Mouse (Mus musculus) splenic B cell, adult 2 months (primary cell): ENCODE measurements at regions not wholly inside any gene's neighbourhood (a gene's known extent, or its start where the extent isn't known, plus 50 kb on each side); places are given as distances from the start of the nearest gene placed in this dataset.

Experiments
- DNase-seq: peaks from one replicate; pipeline ENCODE4 v3.0.0-alpha.2; 2011; ENCODE audit warnings: low read depth, low spot score
- H3K27me3 ChIP-seq: 2 replicates; pipeline ENCODE4 v1.6.1; 2012; ENCODE audit warnings: mild to moderate bottlenecking, low read length, moderate library complexity, mixed read lengths; ENCODE audit not compliant: control insufficient read depth, poor library complexity, insufficient read depth, severe bottlenecking
- H3K36me3 ChIP-seq: 2 replicates; pipeline ENCODE4 v1.6.1; 2012; ENCODE audit warnings: mild to moderate bottlenecking, low read length, moderate library complexity, mixed read lengths; ENCODE audit not compliant: control insufficient read depth, poor library complexity, insufficient read depth, severe bottlenecking

GRCm38 (mm10) chr1:154952679-154953078 lies 68.4 kb upstream of the Cacna1e start:
- no peaks in the 10 kb centered on the region for H3K36me3 ChIP-seq
- no peaks in the 10 kb centered on the region for H3K27me3 ChIP-seq
- DNase-seq = no peak
